Mouse (Mus musculus): ENCODE data around the gene Usp39.

DNA sequence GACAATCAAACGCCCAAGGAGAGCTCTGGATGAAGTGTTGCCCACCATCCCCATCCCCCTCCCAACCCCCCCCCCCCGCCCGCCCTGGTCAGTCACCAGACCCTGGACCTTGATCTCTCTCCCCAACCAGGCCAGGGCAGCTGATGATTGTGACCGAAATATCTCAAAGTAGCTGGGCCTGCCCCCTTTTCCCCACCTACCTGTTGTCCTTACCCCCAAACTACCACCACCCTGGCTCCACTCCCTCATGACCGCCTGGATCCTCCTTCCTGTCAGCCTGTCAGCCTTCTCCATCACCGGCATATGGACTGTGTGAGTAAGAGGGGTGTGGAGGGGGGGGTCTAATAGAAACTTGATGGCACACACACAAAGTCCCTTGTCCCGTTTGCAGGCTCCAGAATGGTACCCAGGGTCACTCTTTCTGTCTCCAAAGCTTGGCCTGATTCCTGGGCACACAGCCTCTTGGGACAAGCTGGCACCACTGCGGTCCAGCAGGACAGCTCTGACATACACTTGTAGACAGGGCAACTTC, 11.1 kb upstream of the Usp39 start:
- no peak for TF ChIP-seq CTCF (conservative IDR thresholded peaks at IDR 0.05; ENCODE audit: low read length)
- no peak for TF ChIP-seq NANOG (IDR thresholded peaks at IDR 0.05; ENCODE audit: borderline replicate concordance, low read length)

All from E14TG2a.4 (cell line).